Mouse (Mus musculus): ENCODE data around the gene Hk2.

The Hk2 gene

GRCm38 (mm10) chr6:82774321-82774764, at the start of gene Hk2:
Gene Hk2, minus strand, starts transcription at chr6:82774454.
- DNase-seq = peak; percentile 51

DNA sequence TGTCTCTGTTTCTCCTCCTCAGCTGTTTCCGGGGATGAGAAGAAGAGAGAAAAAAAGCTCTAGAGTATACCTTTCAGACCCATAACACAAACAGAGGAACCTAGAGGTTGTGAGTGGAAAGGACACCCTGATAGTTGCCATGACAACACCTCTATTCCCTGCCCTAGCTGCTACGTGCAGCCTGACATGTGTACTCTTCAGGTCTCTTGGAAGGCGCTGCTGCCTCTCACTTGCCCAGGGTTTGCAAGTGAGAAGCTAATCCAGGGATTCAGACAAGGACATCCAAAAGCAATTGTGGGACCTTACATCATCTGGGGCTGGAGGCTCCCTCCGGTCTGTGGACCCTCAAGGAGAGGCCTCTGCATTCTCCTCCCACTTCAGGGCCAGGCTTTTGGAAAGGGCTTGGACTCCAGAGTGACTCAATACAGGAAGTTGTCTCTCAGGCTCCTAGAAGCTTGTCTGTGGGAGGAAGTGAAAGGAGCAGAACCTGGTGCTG, 47.6 kb upstream of the Hk2 start:
- no peak for DNase-seq

DNA sequence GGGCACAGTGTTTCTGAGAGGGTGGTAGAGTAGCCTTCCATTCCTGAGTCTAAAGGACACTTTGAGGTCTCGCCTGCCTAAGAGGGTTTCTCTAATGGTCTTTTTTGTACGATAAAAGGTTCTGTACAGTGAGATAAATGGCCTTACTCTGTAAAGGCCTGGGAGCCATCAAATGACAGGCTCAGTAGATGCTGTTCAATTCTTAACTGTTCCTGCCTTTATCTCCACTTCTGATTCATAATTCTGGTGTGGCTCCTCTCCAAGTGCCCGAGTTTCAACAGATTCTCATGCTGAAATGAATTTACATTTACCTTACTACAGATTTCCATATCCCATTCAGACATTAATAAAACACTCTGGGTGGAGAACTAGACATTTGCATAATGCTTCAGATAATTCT, 46.5 kb upstream of the Hk2 start:
- no peak for DNase-seq

- DNase-seq = no peak
Observed at GRCm38 (mm10) chr6:82814821-82815220, 40.6 kb upstream of the Hk2 start.

DNA sequence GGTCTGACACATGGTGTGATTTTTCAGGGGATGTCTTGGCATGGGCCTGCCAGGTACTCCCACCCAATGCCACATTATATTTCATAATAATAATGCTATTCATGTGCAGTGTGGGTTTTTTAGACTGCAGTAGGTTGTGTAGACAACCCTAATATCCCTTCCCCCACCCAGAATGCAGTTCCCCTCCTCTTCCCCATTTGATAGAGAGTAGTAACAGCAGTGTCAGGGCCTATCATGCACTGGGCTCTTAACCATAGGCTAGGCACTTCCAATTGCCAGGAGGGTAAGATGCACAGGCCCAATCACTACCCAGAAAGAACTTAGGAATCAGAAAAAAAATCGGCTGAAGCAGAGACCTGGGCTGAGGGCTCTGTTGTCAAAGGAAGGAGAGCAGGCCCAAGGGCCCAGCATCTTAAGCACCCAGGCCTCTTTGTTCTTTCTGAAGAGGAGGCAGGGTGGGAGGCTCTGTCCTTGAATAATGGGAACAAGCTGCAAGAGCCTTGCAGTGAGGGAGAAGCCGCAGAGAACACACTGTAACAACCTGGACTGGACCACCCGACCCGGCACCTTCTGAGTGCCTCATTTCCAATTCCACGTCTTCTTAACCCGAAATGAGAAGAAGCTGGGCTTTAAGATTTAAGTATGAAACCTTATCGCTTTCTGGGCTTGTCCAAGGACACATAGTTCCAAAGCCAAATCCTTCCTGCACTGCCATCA, 33.9 kb upstream of the Hk2 start:
- DNase-seq = no peak

DNA sequence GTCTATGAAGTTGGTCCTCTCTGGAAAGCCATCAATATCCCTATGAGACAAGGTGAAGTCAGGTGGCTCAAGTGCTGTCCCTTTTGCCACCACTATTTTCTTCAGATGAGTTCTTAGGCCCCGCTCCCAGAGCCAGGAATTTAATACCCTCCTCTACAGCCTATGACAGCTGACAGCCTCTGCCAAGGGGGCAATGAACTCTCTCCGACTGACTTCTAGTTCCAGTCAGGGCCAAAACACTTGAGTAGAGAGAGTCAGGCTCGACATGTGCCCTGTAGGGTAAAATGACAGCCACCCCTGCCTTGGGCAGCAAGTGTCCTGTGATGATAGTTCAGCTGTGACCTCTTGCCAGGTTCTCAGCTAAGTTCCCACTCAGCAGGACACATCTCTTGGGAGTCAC, 32.7 kb upstream of the Hk2 start:
- DNase-seq = no peak

- no peak for DNase-seq
Observed at GRCm38 (mm10) chr6:82806503-82806902, 32.2 kb upstream of the Hk2 start.

GRCm38 (mm10) chr6:82805894-82806293, 31.6 kb upstream of the Hk2 start:
- DNase-seq = no peak

DNA sequence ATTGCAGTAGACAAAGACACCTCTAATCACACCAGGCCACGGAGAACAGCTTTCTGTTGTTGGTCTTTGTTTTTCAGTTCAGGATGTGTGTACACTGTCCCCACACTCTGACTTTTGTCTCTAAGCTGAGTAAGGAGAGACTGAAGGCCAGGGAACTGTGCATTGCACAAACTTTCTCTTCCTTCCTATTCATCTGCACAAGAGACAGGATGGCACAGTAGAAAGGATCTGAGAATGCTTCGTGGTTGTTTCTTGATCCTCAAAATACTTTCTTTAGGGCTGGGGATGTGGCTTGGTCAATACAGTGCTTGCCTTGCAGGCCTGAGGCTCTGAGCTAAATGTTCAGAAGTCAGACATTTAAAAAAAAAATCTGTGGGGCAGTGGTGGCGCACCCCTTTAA, 30.7 kb upstream of the Hk2 start:
- no peak for DNase-seq

- no peak for DNase-seq
Observed at GRCm38 (mm10) chr6:82798202-82798737, 24.0 kb upstream of the Hk2 start.

- DNase-seq = no peak
Observed at GRCm38 (mm10) chr6:82797300-82797839, 23.1 kb upstream of the Hk2 start.

- no peak for DNase-seq
Observed at GRCm38 (mm10) chr6:82790864-82791263, 16.6 kb upstream of the Hk2 start.

GRCm38 (mm10) chr6:82783906-82784305, 9.7 kb upstream of the Hk2 start:
- DNase-seq = no peak

DNA sequence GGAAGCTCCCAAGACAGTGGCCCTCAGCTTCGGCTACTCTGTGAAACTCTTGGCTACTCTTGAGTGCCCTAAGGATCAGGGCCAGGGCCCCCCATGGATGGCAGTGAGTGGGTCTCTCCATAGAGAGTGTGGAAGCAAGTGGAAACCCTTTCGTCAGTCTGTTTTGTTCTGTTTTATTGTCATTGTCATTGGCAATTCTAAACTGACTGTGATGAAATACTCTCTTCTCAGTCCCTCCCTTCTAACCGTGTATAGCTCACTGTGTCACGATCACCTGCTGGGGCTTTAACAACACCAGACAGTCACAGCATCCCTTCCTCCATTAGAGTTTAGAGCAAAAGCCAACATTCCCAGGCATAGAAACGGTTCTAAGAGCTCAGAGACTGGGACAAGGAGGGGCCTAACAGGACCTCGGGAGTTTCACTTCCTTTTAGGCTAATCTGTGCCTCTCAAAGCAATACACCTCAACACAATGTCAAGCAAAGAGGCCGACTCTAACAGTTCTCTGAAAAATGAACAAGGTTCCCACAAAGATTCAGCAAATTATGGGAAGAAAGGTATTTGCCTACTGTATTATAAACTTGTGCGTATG, 6.6 kb upstream of the Hk2 start:
- no peak for DNase-seq

DNA sequence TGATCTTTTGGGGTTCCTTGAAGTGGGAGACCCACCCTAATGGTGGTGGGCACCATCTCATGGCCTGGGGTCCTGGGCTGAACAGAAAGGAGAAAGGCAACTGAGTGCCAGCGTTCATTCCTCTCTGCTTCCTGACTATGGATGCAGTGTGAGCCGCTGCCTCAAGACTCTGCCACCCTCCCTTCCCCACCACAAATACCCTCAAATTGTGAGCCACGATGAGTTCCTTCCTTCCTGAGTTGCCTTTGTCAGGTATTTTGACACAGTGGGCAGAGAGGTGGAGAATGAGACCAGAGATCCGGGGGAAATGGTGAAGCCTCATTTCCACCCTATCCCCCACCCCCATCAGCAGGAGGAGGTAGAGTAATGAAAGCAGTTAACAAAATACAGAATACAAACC, 6.1 kb upstream of the Hk2 start:
- DNase-seq = no peak

DNA sequence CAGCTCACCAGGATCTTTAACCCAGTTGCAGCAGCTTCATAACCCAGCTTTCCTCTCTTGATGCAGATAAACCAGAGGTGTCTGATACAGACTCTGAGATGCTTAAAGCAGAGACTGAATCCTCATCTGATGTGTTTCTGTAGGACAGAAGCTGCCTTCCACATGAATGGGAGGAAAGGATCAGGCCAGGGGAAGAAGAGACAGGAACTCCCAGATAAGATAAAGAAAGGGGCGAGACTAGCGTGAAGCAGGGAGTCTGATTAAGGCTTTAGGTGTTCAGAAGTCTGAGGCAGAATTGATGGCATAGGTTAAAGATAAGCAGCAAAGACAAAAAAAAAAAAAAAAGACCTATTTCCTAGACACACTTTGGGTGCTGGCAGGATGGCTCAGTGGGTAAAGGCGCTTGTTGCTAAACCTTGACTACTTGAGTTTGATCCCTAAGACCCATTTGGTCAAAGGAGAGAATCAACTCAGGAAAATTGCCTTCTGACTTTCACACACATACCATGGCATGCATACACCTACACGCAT, 2.9 kb upstream of the Hk2 start:
- no peak for DNase-seq

GRCm38 (mm10) chr6:82775386-82775785, 1.1 kb upstream of the Hk2 start:
- DNase-seq = no peak

- no peak for DNase-seq
Observed at GRCm38 (mm10) chr6:82773261-82774131, 758 bp downstream of the Hk2 start.

GRCm38 (mm10) chr6:82772451-82773101, 1.7 kb downstream of the Hk2 start:
- DNase-seq = no peak

DNA sequence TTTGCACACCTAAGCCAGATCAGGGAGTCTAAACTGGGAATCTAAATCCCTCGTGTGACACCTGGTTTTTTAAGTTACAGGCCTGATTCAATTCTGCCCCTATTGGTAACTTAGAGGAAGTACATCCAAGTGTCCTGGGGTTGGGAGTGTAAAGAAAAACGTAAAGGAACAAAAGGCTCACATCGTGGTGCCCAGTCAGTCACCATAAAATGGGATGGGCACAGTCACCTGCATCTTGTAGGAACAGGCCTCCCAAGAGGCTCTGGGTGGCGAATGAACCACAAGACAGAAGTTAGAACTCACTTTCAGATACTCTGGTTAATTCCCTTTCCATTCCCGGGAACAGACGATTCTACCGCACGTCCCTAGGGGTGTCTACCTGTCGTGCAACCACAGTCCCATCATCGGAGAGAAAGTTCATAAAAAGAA, 2.3 kb downstream of the Hk2 start:
- DNase-seq = no peak

DNA sequence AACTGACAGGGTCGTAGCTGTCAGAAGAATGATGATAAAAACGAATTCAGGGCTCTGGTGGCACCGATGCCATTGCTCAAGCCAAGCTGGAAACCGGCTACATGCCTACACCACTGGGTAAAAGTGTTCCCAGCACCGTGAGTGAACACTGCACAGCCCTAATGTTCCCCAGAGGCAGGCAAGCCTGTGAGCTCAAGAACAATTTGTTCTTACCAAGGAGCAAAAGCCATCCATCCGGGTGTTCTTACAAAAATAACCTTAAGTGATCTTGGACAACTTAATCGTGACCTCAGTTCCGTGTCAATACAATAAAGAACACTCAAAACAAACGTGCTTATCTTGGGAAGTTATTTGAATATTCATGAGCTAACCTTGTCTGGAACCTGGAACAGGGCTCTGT, 3.2 kb downstream of the Hk2 start:
- no peak for DNase-seq

DNA sequence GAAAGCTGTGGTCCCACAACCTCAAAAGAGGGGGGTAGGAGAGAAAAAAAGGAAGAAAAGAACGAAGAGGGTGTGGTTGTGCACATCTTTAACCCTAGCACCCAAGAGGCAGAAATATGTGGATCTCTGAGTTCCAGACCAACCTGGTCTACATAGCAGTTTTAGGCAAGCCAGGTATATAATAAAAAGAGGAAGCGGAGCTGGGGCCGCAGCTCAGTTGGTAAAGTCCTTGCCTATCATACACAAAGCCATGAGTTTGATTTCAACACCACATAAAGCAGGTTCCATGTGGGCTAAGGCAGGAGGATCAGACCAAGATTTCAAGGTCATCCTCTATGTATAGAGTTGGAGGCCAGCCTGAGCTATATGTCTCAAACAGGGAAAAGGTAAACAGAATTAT, 4.0 kb downstream of the Hk2 start:
- no peak for DNase-seq

All from cerebellum, adult 9-11 months (tissue).